Mouse (Mus musculus): Measurements from ENCODE around the gene Alkal2.

Gene Alkal2

DNA sequence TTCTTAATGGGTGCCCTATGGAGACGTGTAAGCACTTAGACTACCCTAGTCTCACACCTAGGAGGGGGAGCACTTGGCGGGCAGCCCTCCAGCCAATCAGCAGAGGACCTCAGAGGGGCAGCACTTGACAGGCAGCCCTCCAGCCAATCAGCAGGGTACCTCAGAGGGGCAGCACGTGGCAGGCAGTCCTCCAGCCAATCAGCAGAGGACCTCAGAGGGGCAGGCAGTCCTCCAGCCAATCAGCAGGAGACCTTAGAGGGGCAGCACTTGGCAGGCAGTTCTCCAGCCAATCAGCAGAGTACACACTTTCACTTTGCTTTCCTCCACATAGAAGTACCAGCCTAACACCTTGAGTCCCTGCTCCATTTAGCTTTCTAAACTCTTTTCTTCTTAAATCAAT, 38.3 kb downstream of the Alkal2 start:
- DNase-seq (ENCODE audit: extremely low spot score, low spot score) = no peak

DNA sequence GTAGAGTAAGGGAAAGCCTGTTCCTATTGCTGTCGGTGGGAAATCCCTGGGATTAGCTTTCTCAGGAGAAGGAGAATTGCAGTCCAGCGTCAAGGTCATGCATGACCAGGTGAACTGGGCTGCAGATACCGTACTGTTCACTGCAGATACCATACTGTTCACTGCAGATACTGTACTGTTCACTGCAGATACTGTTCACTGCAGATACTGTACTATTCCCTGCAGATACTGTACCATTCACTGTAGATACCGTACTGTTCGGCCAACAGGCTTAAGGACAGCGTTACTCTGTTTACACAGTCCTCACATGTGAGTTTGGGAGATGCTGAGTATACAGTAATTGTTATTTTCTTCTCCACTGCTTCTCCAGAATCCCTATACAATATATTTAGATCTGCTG, 44.1 kb downstream of the Alkal2 start:
- DNase-seq (ENCODE audit: extremely low spot score, low spot score) = no peak

GRCm38 (mm10) chr12:30933299-30933698, 49.2 kb downstream of the Alkal2 start:
- DNase-seq (ENCODE audit: extremely low spot score, low spot score) = no peak

GRCm38 (mm10) chr12:30936899-30937298, 52.8 kb downstream of the Alkal2 start:
- no peak for DNase-seq (ENCODE audit: extremely low spot score, low spot score)
